Comparison of ENCODE assay signal across 1 mouse cellular context in genomic region chr7:25187662-25188650, GRCm38 (mm10).
A peak's percentile ranks its signal among the peaks of the same experiment; 100 is the strongest.
TF ChIP-seq lines count a peak whose summit lies in the region.

No protein-coding gene starts in this region.

TF ChIP-seq in CH12.LX, 34 proteins besides CTCF, POLR2A, EP300 and RAD21:
- no peak; the same call in 1 of the 2 replicates for TF ChIP-seq JUND (conservative IDR thresholded peaks at IDR 0.05; ENCODE audit: low read depth, low read length)
- peak; percentile 99 for TF ChIP-seq SMC3 (IDR thresholded peaks at IDR 0.05; ENCODE audit: low read depth, low read length)
- peak; percentile 85 for TF ChIP-seq ZC3H11A (IDR thresholded peaks at IDR 0.05; ENCODE audit: low read depth, low read length)
- TF ChIP-seq ZMIZ1 (IDR thresholded peaks at IDR 0.05; ENCODE audit: low read depth, low read length): no peak
- TF ChIP-seq E2F4 (IDR thresholded peaks at IDR 0.05; ENCODE audit: insufficient replicate concordance, low read depth, low read length): no peak
- TF ChIP-seq MAX (IDR thresholded peaks at IDR 0.05; ENCODE audit: low read length): no peak; the same call in 1 of the 2 replicates
- no peak for TF ChIP-seq MYC (IDR thresholded peaks at IDR 0.05; ENCODE audit: low read depth, low read length)
